Mouse (Mus musculus): Measurements from ENCODE around the gene 1520401A03Rik. TPM values are rescaled to one million over a fixed set of nuclear protein-coding genes. Genes with fewer than 3 reads are reported as not detected.

1520401A03Rik gene
- total RNA-seq, 2 experiments from 2014 or later: 0.09 TPM; not detected in 1

GRCm38 (mm10) chr17:23745301-23746251 lies 23.0 kb upstream of the 1520401A03Rik start, which contains the start of gene Kremen2:
TSS of gene Kremen2 (minus strand) at chr17:23745833.
- intact Hi-C loops (cut with DNase I; ENCODE audit: low total_unique reads): no loop called here
- no peak for DNase-seq

- DNase-seq: no peak
- intact Hi-C loops (cut with DNase I; ENCODE audit: low total_unique reads): no loop called here
These were observed 22.1 kb upstream of the 1520401A03Rik start for GRCm38 (mm10) chr17:23744651-23745050.

DNA sequence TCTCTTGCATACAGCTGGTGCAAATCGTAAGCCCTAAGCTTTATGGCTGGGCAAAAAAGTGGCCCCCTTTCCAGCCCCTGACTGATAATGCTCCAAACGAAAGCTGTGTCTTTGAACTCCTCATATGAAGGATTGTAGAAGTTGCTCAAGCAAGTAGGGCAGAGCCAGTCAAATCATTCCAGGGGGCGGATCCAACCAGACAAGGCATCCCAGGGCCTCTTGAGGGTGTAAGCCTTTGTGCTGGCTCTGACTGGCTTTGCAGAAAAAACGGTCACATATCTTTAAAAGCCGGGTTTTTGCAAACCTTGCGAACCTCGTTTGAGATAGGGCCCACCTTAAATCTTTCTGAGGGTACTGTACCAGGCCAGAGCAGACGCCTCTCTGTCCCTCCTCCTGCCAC lies 21.5 kb upstream of the 1520401A03Rik start:
- intact Hi-C loops (cut with DNase I; ENCODE audit: low total_unique reads): no loop called here
- no peak for DNase-seq

GRCm38 (mm10) chr17:23742941-23743340 lies 20.4 kb upstream of the 1520401A03Rik start:
- intact Hi-C loops (cut with DNase I; ENCODE audit: low total_unique reads): no loop called here
- DNase-seq: no peak

- intact Hi-C loops (cut with DNase I; ENCODE audit: low total_unique reads): no loop called here
- no peak for DNase-seq
These were observed 19.7 kb upstream of the 1520401A03Rik start for GRCm38 (mm10) chr17:23742210-23742793.

- DNase-seq: no peak
- intact Hi-C loops (cut with DNase I; ENCODE audit: low total_unique reads): no loop called here
These were observed 19.0 kb upstream of the 1520401A03Rik start for GRCm38 (mm10) chr17:23741359-23742209.

GRCm38 (mm10) chr17:23740598-23741021 lies 18.0 kb upstream of the 1520401A03Rik start, which contains the start of gene Paqr4:
TSS of gene Paqr4 (minus strand) at chr17:23740867.
- no peak for DNase-seq
- intact Hi-C loops (cut with DNase I; ENCODE audit: low total_unique reads): no loop called here

- peak; percentile 89 for DNase-seq
- intact Hi-C loops (cut with DNase I; ENCODE audit: low total_unique reads): no loop called here
These were observed 17.6 kb upstream of the 1520401A03Rik start for GRCm38 (mm10) chr17:23740136-23740584.

GRCm38 (mm10) chr17:23739202-23740135 lies 16.9 kb upstream of the 1520401A03Rik start:
- no peak for DNase-seq
- intact Hi-C loops (cut with DNase I; ENCODE audit: low total_unique reads): no loop called here

DNA sequence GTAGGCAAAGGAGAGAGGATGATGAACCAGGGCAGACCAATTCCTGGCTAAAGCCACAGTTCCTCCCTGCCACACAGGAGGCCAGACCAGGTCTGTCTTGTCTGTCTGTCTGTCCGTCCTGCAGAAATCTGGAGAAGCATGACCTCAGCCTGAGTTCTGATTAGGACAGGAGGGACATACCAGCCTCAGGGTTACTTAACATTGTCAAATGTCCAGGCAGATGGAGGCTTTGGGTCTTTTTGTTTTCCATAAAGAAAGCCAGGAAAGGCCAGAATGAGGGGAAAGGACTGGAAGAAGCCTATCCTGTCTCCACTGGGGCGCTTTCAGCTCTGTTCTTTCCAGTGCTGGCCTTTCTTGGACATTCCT lies 16.2 kb upstream of the 1520401A03Rik start:
- intact Hi-C loops (cut with DNase I; ENCODE audit: low total_unique reads): no loop called here
- DNase-seq: no peak

DNA sequence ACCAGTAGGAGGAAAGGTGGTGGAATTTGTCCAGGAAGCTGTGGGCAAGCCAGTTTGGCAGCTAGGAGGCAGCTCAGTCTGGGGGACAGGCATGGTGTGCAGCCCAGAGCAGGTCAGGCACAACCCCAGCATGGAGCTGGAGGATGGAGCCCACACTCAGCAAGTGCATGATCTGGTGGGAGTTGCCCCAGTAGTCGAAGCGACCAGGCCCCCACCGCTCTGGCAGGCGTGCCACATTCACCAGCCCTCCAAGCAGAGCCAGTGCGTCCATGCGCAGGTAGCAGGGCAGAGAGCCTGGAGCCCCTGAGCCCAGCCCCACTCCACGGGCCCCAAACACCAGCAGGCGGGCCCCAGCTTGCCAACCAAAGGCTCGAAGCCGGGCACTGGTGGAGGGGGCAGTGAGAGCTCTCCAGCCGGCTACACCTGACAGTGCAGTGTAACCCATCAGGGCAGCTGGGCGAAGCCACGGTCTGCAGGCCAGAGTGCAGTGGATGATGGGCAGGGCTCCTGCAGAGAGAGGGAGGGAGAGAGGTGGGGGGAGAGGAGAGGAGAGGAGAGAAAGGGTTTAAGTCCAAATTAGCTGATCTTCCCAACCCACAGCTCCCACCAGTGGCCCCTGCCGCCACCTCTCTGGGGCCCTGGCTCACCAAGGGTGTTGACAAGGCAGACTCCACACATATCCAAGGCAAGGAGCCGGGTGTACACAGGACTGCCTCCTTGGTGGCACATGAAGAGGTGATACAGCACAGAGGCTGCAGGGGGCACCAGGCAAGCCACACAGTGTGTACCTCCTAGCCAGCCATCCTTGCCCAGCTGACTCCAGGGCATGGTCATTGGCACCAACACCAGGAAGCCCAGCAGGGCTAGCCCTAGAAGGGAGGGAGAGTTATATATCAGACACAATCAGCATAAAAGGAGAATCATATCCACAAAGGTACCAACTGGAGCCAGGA lies 15.2 kb upstream of the 1520401A03Rik start:
- DNase-seq: no peak
- intact Hi-C loops (cut with DNase I; ENCODE audit: low total_unique reads): no loop called here

DNA sequence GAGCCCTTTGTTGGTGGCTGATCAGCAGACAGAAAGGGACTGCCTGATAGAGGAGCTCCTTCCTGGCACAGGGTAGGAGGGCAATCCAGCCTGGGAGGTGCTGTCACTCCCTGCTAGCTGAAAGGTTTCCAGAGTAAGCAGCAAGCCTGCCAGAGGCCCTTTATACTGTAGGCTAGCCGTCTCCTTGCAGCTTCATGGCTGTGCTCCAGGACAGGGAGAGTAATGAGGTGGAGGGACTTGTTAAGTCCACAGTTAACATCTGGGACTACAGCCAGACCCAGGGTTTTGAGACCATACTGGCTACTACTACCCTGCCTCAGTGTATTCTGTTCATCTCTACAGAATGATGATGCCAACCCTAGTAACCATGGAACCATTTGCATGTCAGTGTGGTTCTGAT lies 11.8 kb upstream of the 1520401A03Rik start:
- intact Hi-C loops (cut with DNase I; ENCODE audit: low total_unique reads): no loop called here

DNA sequence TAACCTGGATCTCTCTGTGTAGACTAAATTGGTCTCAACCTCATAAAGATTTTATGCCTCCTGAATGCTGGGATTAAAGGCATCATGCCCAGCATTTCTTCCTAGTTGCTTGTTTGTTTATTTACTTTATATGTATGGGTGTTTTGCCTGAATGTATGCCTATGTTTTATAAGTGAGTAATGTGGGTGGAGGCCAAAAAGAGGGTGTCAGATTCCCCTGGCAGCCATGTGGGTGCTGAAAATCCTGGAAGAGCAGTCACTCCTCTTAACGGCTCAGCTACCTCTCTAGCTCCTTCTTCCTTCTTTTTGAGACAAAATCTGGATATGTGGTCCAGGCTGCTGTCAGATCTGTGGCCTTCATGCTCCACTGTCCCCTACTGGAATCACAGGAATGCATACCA lies 7.9 kb upstream of the 1520401A03Rik start:
- intact Hi-C loops (cut with DNase I; ENCODE audit: low total_unique reads): no loop called here
- no peak for DNase-seq

More for the DNA sequence above, 11.8 kb upstream of the 1520401A03Rik start:
- no peak for DNase-seq

DNA sequence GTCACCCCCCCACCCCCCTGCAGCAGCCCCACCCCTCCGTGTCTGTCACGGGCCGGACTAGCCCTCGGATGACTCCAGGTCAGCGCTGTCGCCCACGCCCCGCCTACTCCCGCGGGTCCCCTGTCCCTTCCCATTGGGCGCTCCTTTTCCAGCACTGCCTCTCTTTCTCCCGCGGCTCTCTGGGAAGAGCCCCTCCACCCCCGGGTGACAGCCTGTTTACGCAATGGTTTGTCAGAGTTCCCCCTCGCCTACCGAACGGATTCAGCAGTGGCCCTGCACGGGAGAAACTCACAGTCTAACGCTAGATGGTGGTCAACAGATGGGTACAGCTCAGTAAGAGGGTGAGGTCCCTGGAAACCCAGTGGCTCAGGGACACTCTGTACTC lies 4.2 kb upstream of the 1520401A03Rik start:
- peak; percentile 89 for DNase-seq
- intact Hi-C loops (cut with DNase I; ENCODE audit: low total_unique reads): no loop called here

- intact Hi-C loops (cut with DNase I; ENCODE audit: low total_unique reads): no loop called here
- peak; percentile 96 for DNase-seq
These were observed 3.6 kb upstream of the 1520401A03Rik start, which contains the start of gene Pkmyt1 for GRCm38 (mm10) chr17:23725999-23726757. TSS of gene Pkmyt1 (plus strand) at chr17:23726336.

GRCm38 (mm10) chr17:23725477-23725876 lies 2.9 kb upstream of the 1520401A03Rik start:
- intact Hi-C loops (cut with DNase I; ENCODE audit: low total_unique reads): no loop called here
- no peak for DNase-seq

- no peak for DNase-seq
- intact Hi-C loops (cut with DNase I; ENCODE audit: low total_unique reads): no loop called here
These were observed 697 bp downstream of the 1520401A03Rik start for GRCm38 (mm10) chr17:23721886-23722285.
